Mouse (Mus musculus) monocyte, adult 5-6 weeks (primary cell): ENCODE data around the gene Canx. TPM values are rescaled to one million over a fixed set of nuclear protein-coding genes. Genes with fewer than 3 reads are reported as not detected.

Source experiments
- ATAC-seq: fragments of 153-309, 156-312 bp; replicated peaks from 2 replicates; pipeline ENCODE4 v1.8.0; 2017; ENCODE audit warnings: mild to moderate bottlenecking; ENCODE audit not compliant: low TSS enrichment, insufficient number of reproducible peaks, severe bottlenecking, poor library complexity, low FRiP score
- total RNA-seq: library from RNA; stranded (forward); fragments of 200-1000, 200-491, 200-594 nt; gene quantifications from 3 replicates; pipeline ENCODE4 v1.2.3, GENCODE M21; 2017

The Canx gene
- total RNA-seq, 1 experiment from 2014 or later = 517 TPM

- no peak for ATAC-seq
Observed at GRCm38 (mm10) chr11:50252166-50252565, 73.3 kb downstream of the Canx start.

DNA sequence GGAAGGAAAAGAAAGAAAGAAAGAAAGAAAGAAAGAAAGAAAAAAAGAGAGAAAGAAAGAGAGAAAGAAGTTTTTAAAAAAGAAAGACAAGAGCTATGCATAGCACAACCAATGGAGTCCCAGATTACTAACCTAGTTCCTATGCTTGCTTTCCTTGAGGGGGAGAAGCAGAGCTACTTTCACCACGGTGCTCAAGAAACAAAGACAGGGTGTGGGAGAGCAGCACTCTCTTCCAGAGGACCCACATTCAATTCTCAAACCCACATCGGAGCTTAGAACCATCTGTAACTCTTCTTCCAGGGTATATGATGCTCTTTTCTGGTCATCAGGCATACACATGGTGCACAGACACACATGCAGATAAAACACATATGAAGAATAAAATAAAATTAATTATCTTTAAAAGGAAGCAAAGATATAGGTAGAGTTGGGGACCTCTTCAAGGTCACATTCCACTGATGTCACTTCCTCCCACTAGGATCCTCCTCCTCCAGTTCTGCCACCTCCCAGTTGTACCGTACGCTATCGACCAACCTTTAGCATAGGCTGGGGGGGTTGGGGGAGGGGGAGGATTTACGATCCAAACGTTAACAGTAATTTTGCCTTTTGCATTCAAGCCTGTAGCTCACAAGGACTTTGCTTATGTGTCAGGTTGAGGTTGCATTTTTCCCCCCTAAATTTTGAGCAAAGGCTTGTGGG is 76.9 kb downstream of the Canx start:
- ATAC-seq = no peak

DNA sequence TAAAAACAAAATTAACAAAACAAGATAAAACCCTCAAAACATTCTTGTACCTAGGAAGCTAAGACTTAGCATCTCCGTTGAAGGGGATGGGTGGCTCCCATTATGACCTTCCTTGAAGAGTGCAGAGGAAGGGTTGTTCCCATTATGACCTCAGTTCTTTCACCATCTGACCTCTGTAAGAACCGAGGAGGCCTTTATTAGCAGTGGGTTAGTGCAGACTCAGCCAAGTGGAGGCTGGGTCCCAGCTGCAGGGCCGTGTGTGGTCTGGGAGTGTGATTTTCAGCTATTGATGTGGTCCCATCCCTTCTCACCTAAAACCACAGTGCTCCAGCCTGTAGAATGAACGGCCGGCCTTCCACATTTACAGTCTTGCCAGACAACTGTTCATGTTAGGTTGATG is 80.2 kb downstream of the Canx start:
- peak; percentile 80 for ATAC-seq

Other genes with a start within 250 kb of the Canx start
- gene Tbc1d9b, start 194.3 kb downstream of the Canx start, total RNA-seq = 34.9 to 89.4 TPM (median 86.4 TPM) in 3 replicates
- 2.0 to 4.1 TPM (median 3.3 TPM) in 3 replicates for gene Mrnip, start 151.2 kb downstream of the Canx start, total RNA-seq
- 878 to 1,339 TPM (median 1,041 TPM) in 3 replicates for gene Sqstm1, start 114.8 kb downstream of the Canx start, total RNA-seq
- gene Mgat4b, start 114.8 kb downstream of the Canx start, total RNA-seq = 4.9 to 20.2 TPM (median 13.9 TPM) in 3 replicates
- gene Ltc4s, start 87.1 kb downstream of the Canx start, total RNA-seq = not detected in 3 replicates
- 12.4 to 18.2 TPM (median 13.2 TPM) in 3 replicates for gene Maml1, start 33.4 kb downstream of the Canx start, total RNA-seq
- gene Cby3, start 28.8 kb upstream of the Canx start, total RNA-seq = not detected in 3 replicates
- 1,029 to 1,291 TPM (median 1,161 TPM) in 3 replicates for gene Hnrnph1, start 51.3 kb upstream of the Canx start, total RNA-seq
- 47.8 to 49.7 TPM (median 48.4 TPM) in 3 replicates for gene Rufy1, start 105.5 kb upstream of the Canx start, total RNA-seq